Mouse (Mus musculus): ENCODE measurements around the gene Tnik.

Gene Tnik

DNA sequence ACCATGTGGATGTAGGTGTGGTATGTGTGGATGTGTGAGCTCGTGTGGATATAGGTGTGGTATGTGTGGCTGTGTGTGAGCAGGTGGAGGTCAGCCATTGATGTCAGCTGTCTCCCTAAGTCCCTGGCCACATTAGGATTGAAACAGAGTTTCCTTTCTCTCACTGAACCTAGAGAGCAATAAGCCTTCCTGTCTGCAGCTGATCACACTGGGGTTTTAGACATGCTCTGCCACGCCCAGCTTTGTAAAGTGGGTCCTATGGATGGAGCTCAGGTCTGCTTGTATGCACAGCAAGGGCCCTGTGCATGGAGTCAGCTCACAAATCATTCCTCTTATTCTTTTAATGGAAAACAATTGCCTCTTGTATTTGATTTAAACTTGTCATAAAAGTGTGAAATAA, 95.4 kb downstream of the Tnik start:
- DNase-seq = no peak

DNA sequence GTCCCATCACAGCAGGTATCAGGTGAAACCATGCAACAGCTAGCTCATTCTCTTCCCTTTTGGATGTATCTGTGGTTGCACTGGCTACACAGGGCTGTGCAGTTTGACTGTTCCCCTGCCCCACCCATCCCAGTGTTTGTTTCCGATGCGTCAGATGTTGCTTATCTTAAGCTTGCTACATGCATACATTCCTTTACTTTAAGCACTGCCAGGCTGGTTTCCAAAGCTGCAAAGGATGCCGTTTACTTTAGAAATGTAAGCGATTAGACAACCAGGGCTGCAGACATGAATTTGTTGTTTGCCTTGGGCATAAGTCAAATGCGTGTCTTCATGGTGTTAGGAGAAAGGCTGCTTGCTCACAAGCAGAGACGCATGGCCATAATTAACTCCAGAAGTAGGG, 96.1 kb downstream of the Tnik start:
- DNase-seq = no peak

DNA sequence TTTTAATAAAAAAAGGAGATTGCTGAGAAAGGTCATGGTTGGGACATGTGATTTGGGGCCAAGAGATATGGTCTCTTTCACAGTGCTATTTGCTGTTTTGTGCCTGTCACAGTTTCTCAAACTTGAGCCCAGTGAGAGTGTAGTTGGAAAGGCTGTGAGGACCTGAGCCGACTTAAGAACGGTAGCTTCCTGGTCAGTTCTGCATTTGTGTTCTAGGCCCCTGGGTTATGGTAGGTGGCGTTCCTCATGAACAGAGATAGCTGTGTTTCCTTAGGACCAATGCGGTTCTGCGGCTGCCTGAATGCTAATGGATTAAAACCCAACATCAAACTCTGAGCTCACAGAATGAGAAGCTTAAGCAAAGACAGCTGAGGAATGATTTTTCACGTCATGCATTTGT, 98.0 kb downstream of the Tnik start:
- DNase-seq = no peak

- DNase-seq = no peak
Measured at GRCm38 (mm10) chr3:28363441-28364125, 100.6 kb downstream of the Tnik start.

GRCm38 (mm10) chr3:28368746-28369145, 105.7 kb downstream of the Tnik start:
- no peak for DNase-seq

DNA sequence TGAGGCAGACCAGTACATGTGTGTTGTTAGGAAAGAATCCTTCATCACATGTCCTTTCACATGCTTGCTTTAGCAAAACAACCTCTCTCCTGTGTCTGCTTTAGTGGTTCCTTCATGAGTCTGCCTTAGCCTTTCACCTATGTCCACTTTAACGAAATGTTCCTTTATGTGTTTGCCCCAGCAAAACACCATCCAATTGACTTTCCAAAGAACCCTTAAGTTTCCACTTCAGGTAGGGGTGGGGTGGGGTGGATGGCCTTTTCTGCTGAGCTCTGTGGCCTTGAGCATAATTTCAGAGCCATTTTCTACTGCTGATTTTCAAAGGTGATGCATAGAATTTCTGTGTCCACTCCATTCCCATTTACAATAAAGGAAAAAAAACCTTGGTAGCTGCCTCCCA, 106.3 kb downstream of the Tnik start:
- DNase-seq = no peak

DNA sequence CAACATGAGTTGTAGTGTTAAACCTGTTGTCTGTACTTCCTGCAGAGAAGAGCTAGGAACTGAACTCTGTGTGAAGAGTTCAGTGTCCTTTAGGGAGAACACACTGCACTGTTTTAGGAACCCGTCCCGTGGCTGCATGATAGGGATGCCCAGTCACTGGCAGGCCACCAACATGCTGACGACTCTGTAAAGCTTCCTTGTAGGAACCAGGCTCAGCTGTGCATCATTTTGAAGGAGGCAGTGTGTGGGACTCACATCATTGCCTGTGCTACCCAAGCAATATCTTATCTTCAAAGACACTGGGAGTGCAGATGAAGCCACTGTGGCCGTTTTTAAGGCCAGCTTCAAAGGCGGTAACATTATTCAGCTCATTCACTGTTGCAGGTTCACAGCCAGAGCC, 106.7 kb downstream of the Tnik start:
- no peak for DNase-seq

- no peak for DNase-seq
Measured at GRCm38 (mm10) chr3:28371583-28371982, 108.6 kb downstream of the Tnik start.

GRCm38 (mm10) chr3:28372459-28372858, 109.4 kb downstream of the Tnik start:
- no peak for DNase-seq

GRCm38 (mm10) chr3:28374738-28375510, 111.9 kb downstream of the Tnik start:
- DNase-seq = no peak

DNA sequence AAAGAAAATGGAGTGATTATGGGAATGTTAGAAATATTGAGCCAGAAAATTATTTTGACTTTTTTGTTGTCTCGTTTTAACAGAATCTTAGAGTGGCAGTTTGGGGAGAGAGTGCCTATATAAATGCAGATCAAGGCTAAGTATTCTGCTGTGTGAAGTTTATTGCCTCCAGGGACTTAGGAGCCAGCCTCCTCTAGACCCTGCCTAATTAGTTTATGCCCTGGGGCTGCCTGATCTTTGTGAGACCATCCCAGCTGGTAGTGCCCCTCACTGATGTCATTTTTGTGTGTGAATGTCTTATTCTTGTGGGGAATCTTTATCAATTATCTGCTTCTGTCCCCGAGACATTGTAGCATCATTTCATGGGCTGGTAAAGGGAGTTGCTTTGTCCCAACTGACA, 117.2 kb downstream of the Tnik start:
- no peak for DNase-seq

DNA sequence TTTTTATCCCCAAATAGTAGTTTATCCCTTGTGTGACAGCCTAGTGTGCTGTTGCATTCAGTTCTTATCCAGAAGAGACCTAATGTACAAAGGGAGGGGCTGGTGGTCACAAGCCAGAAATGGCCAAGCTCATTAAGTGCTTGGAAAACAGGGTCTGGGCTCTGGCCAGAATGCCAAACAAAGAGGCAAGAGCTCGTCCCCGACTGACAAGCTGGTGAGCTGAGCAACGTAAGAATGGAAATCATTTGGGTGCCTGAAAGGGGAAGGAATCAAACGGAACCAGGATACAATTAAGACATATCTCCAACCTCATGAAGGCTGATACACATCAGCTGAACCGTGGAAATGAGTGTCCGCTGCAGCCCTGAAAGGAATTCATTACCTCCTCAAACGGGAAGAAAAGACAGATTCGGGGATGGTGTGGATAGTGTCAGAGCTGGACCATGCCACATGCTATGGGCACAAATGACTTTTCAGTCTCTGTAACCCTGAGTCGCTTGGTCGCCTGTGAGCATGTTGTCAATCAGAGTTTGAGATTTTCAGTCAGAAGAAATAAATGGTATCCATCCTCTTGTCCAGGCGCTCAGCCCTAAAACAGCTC, 120.6 kb downstream of the Tnik start:
- DNase-seq = no peak

GRCm38 (mm10) chr3:28385199-28385975, 122.4 kb downstream of the Tnik start:
- DNase-seq = no peak

- DNase-seq = no peak
Measured at GRCm38 (mm10) chr3:28388540-28388939, 125.5 kb downstream of the Tnik start.

DNA sequence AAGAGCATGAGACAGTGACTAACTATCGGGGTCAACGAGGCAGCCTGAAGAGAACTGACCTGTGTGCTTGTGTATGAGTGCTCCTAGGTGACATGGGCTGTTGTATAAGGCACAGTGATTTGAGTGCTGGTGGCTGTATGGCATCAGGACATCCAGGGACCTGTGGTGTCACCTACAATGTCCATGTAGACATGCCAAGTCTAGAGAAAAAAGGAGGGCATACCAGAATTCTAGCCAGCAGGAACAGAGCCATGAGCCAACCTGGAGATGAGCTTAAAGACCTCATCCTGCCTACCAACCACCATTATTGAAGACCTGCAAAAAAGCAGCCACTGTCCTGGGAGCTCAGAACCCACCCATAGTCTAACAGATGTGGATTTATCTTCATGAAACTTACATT, 127.2 kb downstream of the Tnik start:
- no peak for DNase-seq

DNA sequence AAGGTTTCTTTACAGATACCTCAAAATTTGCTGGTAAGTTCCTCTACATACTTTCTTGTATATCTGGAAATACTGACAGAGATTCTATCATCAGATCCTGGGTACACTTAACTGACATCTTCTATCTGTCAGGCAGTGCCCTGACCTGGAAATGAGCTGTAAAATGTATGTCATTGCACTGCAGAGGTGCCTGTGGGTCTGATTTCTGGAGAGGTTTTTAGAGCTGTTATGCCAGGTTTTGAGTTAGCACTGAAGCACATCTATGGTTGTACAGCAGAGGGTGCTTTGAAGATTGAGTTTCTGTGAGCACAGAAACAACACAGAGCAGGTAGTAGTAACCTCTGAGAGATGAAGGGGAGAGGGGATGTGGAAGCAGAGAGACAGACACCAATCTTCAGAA, 129.5 kb downstream of the Tnik start:
- DNase-seq = no peak

DNA sequence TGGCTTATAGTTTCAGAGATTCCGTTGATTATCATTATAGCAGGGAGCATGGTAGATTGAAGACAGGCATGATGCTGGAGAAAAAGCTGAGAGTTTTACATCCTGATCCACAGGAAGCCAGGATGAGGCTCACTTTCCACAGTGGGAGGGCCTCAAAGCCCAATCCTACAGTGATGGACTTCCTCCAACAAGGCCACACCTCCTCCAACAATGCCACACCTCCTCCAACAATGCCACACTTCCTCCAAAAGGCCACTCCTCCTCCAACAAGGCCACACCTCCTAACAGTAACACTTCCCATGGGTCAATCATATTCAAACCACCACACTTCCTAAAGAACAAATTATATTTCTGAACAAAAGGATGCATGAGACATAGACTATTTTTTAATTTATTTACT, 135.8 kb downstream of the Tnik start:
- DNase-seq = no peak

DNA sequence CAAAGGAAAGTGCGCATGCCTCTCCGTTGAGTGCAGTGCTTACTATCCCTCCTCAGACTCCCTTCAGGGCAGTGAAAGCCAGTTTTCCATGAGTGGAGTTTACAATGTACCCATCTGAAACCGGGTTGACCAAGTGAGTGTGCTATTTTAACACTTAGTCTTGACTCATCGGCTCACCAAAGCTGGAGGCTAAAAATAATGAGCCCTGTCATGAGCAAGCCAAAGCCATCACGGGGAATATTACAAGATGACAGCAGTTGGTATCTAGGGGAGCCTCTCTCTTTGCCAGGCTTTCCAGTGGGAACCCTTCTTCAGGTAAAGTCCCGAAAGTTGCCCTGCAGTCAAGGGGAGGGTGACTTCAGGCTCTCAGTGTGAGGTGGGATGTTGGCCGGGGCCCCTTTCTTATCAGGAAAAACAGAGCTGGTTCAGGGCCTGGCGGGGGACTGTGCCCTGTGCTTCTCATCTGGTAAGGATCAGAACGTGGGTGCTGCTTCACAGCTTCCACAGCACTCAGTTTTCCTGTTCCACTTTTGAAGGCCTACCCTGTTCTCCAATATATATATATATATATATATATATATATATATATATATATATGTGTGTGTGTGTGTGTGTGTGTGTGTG, 136.7 kb downstream of the Tnik start:
- no peak for DNase-seq

- DNase-seq = no peak
Measured at GRCm38 (mm10) chr3:28401335-28401734, 138.3 kb downstream of the Tnik start.

DNA sequence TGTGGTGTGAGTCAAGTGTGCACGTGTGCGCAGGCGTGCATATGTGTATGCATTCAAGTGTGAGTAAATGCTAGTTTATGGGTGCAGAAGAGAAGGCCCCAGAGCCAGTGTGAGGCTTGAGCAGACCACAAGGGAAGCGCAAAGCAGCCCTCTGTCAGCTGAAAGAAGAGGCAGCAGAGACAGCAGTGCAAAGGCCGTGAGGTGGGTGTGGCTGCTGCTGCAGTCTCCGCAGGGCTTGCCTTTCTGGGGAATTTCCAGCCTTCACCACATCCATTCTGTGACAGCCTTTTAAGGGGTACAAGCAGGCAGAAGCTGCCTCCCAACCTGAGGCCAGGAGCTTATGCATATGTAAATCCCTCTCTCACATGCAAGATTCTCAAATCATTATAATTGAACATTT, 139.2 kb downstream of the Tnik start:
- DNase-seq = no peak

DNA sequence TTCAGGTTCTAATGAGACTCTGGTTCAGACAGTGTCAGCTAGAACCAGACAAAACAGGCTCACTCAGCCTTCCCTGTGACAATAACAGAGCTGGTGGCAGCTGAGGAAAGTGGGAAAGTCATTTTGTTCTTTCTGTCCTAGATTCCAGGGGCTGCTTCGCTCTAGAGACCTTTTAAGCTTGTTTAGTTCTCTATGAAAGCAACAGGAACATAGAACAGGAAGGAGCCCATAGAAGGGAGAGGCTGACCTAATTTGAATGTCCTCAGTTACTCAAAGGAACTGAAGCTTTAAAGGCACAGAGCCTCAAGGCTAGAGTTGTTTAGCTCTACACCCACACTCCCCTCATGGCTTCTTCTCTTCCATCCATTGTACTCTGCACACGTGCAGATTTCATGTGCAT, 142.4 kb downstream of the Tnik start:
- DNase-seq = no peak

GRCm38 (mm10) chr3:28408859-28409459, 145.9 kb downstream of the Tnik start:
- peak; percentile 66 for DNase-seq

- DNase-seq = no peak
Measured at GRCm38 (mm10) chr3:28410269-28410668, 147.3 kb downstream of the Tnik start.
